Mouse (Mus musculus) limb, embryonic 14.5 days (tissue): ENCODE measurements around the gene Col19a1. TPM values are rescaled to one million over a fixed set of nuclear protein-coding genes. Genes with fewer than 3 reads are reported as not detected.

Experiments used
- ATAC-seq: fragments of 200-750 bp; cut with Nextera tagmentation; 2 replicates; pipeline ENCODE4 v1.8.0; 2017; ENCODE audit warnings: low read depth, moderate number of reproducible peaks, moderate TSS enrichment; ENCODE audit not compliant: low FRiP score
- DNase-seq: peaks from one replicate; pipeline ENCODE4 v3.0.0-alpha.2; 2015; ENCODE audit warnings: low spot score
- H3K27ac ChIP-seq: fragments of 300-500 bp; sonication (generic); replicated peaks from 2 replicates; pipeline ENCODE4 v1.5.1; 2014; ENCODE audit warnings: low read depth, mild to moderate bottlenecking, low read length, moderate library complexity, mixed read lengths
- H3K27me3 ChIP-seq: fragments of 300-500 bp; sonication (generic); 2 replicates; pipeline ENCODE4 v1.6.1; 2014; ENCODE audit warnings: low read length, mixed read lengths; ENCODE audit not compliant: control insufficient read depth, insufficient read depth
- H3K36me3 ChIP-seq: fragments of 300-500 bp; sonication (generic); 2 replicates; pipeline ENCODE4 v1.6.1; 2014; ENCODE audit warnings: mild to moderate bottlenecking, low read length, moderate library complexity, mixed read lengths; ENCODE audit not compliant: control insufficient read depth, insufficient read depth
- H3K4me1 ChIP-seq: fragments of 300-500 bp; sonication (generic); 2 replicates; pipeline ENCODE4 v1.6.1; 2014; ENCODE audit warnings: antibody characterized with exemption, low read length, mixed read lengths; ENCODE audit not compliant: control insufficient read depth, insufficient read depth
- H3K4me2 ChIP-seq: fragments of 300-500 bp; sonication (generic); replicated peaks from 2 replicates; pipeline ENCODE4 v1.6.1; 2014; ENCODE audit warnings: low read depth, mild to moderate bottlenecking, low read length, moderate library complexity; ENCODE audit not compliant: severe bottlenecking
- H3K4me3 ChIP-seq: fragments of 300-500 bp; sonication (generic); replicated peaks from 2 replicates; pipeline ENCODE4 v1.5.1; 2014; ENCODE audit warnings: low read length
- H3K9ac ChIP-seq: fragments of 300-500 bp; sonication (generic); 2 replicates; pipeline ENCODE4 v1.6.1; 2014; ENCODE audit warnings: mild to moderate bottlenecking, low read depth, low read length, moderate library complexity; ENCODE audit not compliant: severe bottlenecking
- H3K9me3 ChIP-seq: fragments of 300-500 bp; sonication (generic); 2 replicates; pipeline ENCODE4 v1.6.1; 2016; ENCODE audit warnings: low read length; ENCODE audit not compliant: control insufficient read depth
- POLR2A ChIP-seq: fragments of 200-500 bp; IDR thresholded peaks from 2 replicates; pipeline ENCODE4 v1.8.0; 2012; ENCODE audit warnings: inconsistent platforms, mild to moderate bottlenecking, moderate library complexity, borderline replicate concordance; ENCODE audit not compliant: insufficient read depth, insufficient read length; ENCODE audit errors: extremely low read depth
- WGBS: fragments of 180-500 bp; shearing (Covaris S2); extraction: QIAGEN DNeasy Blood & Tissue Kit; methylation state at CpG from one replicate; pipeline ENCODE4 v1.1.7; 2014; 5-methylcytosine and 5-hydroxymethylcytosine counted together
- polyA plus RNA-seq, 2 experiments: library from polyadenylated mRNA; depleted of rRNA in 1 of 2; stranded (reverse) in 1 of 2; unstranded in 1 of 2; fragments of >200 nt; fragmentation: Nextera tagmentation in 1 of 2; extraction: Ambion mirVana in 1 of 2; gene quantifications; 2 replicates each; pipeline versions ENCODE4 v1.2.1 to v1.2.3; 2012 to 2014

Gene Col19a1
- polyA plus RNA-seq, 2 experiments = 0.98 to 4.2 TPM

- peak; percentile 39; the same call in 1 of the 2 replicates for ATAC-seq
- Histone ChIP-seq H3K4me1 (no peaks in the 10 kb centered on the region), H3K36me3 (0 out of 2 replicates have a peak, but pooled peaks cover 3% of the 10 kb centered on the region), H3K27ac (no peak overlapping the region), H3K9ac (no peak overlapping the region), H3K4me3 (no peak overlapping the region), H3K27me3 (no peaks in the 10 kb centered on the region), H3K9me3 (no peaks in the 10 kb centered on the region), H3K4me2 (no peak overlapping the region)
- no peak for DNase-seq
- WGBS = 69% methylated on average over 10 of the region's 10 CpGs
- no peak for TF ChIP-seq POLR2A
Measured at GRCm38 (mm10) chr1:24248294-24249104, 338.8 kb downstream of the Col19a1 start.

GRCm38 (mm10) chr1:24245700-24246375 lies 341.4 kb downstream of the Col19a1 start:
- ATAC-seq (no peak), DNase-seq (no peak)
- Histone ChIP-seq H3K4me2 (no peak overlapping the region), H3K9ac (no peak overlapping the region), H3K4me3 (no peak overlapping the region), H3K27me3 (no peaks in the 10 kb centered on the region), H3K4me1 (0 out of 2 replicates have a peak, but pooled peaks cover 3% of the 10 kb centered on the region), H3K36me3 (0 out of 2 replicates have a peak, but pooled peaks cover 3% of the 10 kb centered on the region), H3K27ac (no peak overlapping the region), H3K9me3 (no peaks in the 10 kb centered on the region)
- TF ChIP-seq POLR2A = no peak
- WGBS = 73% methylated on average over 13 of the region's 13 CpGs

- H3K36me3 ChIP-seq = 0 out of 2 replicates have a peak, but pooled peaks cover 3% of the 10 kb centered on the region
- peak; percentile 39; the same call in 1 of the 2 replicates for ATAC-seq
- no peak overlapping the region for H3K9ac ChIP-seq
- TF ChIP-seq POLR2A = no peak
- no peaks in the 10 kb centered on the region for H3K27me3 ChIP-seq
- no peaks in the 10 kb centered on the region for H3K9me3 ChIP-seq
- 71% methylated on average over 10 of the region's 10 CpGs for WGBS
- no peak overlapping the region for H3K4me2 ChIP-seq
- no peak overlapping the region for H3K27ac ChIP-seq
- H3K4me3 ChIP-seq = no peak overlapping the region
- peaks cover 10% of the 10 kb centered on the region; the same call in 1 of the 2 replicates for H3K4me1 ChIP-seq
- DNase-seq = no peak
Measured at GRCm38 (mm10) chr1:24244931-24245330, 342.3 kb downstream of the Col19a1 start.

- WGBS = 19% methylated on average over 8 of the region's 8 CpGs
- no peaks in the 10 kb centered on the region for H3K27me3 ChIP-seq
- no peak overlapping the region for H3K4me2 ChIP-seq
Measured at GRCm38 (mm10) chr1:24240039-24240691, 347.1 kb downstream of the Col19a1 start.

DNA sequence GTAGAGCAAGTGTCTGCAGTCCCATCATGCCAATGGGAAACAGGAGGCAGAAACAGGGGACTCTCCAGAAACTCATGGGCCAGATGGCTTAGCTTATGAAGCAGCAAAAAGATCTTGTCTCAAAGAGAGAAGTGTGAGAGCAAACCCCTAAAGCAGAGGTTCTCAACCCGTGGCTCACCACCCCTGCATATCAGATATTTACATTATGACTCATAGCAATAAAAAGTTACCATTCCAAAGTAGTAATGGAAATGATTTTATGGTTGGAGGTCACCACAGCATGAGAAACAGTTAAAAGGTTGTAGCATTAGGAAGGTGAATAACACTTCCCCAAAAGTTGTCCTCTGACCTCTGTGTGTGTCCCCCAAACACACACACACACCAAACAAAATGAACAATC lies 350.9 kb downstream of the Col19a1 start:
- Histone ChIP-seq H3K9ac (no peak overlapping the region), H3K27me3 (no peaks in the 10 kb centered on the region), H3K4me1 (peaks cover 22% of the 10 kb centered on the region), H3K4me2 (no peak overlapping the region), H3K27ac (no peak overlapping the region), H3K36me3 (peaks cover 8% of the 10 kb centered on the region; the same call in 1 of the 2 replicates), H3K4me3 (no peak overlapping the region), H3K9me3 (no peaks in the 10 kb centered on the region)
- TF ChIP-seq POLR2A = no peak
- DNase-seq (no peak), ATAC-seq (no peak)
- 42% methylated on average over 1 of the region's 1 CpGs for WGBS

More at GRCm38 (mm10) chr1:24240039-24240691, 347.1 kb downstream of the Col19a1 start:
- H3K4me3 ChIP-seq = no peak overlapping the region
- no peak overlapping the region for H3K9ac ChIP-seq
- no peaks in the 10 kb centered on the region for H3K9me3 ChIP-seq
- peaks cover 17% of the 10 kb centered on the region for H3K4me1 ChIP-seq
- peaks cover 4% of the 10 kb centered on the region; the same call in 1 of the 2 replicates for H3K36me3 ChIP-seq
- ATAC-seq (no peak), DNase-seq (no peak)
- no peak for TF ChIP-seq POLR2A
- H3K27ac ChIP-seq = no peak overlapping the region
